Mouse (Mus musculus): ENCODE results near the gene Rab8b. TPM values are rescaled to one million over a fixed set of nuclear protein-coding genes. Genes with fewer than 3 reads are reported as not detected.
"Not testable (repeated sequence)": the region's sequence is repeated elsewhere in the genome, so short reads cannot be mapped to it uniquely, and the experiment has no call there.

Rab8b gene
- total RNA-seq, 2 experiments from 2014 or later = 104 to 121 TPM

- no peak for ATAC-seq (replicated peaks; ENCODE audit: low FRiP score, poor library complexity, severe bottlenecking)
These were observed 58.3 kb downstream of the Rab8b start for GRCm38 (mm10) chr9:66861104-66861767.

- ATAC-seq (replicated peaks; ENCODE audit: low FRiP score, poor library complexity, severe bottlenecking) = no peak
These were observed 60.0 kb downstream of the Rab8b start for GRCm38 (mm10) chr9:66859523-66859922.

GRCm38 (mm10) chr9:66855865-66856264 lies 63.6 kb downstream of the Rab8b start:
- no peak for ATAC-seq (replicated peaks; ENCODE audit: low FRiP score, poor library complexity, severe bottlenecking)

GRCm38 (mm10) chr9:66852592-66852991 lies 66.9 kb downstream of the Rab8b start:
- no peak for ATAC-seq (replicated peaks; ENCODE audit: low FRiP score, poor library complexity, severe bottlenecking)

- no peak for ATAC-seq (replicated peaks; ENCODE audit: low FRiP score, poor library complexity, severe bottlenecking)
These were observed 68.5 kb downstream of the Rab8b start for GRCm38 (mm10) chr9:66850966-66851365.

GRCm38 (mm10) chr9:66846822-66847221 lies 72.7 kb downstream of the Rab8b start:
- no peak for ATAC-seq (replicated peaks; ENCODE audit: low FRiP score, poor library complexity, severe bottlenecking)

- peak; percentile 50 for ATAC-seq (replicated peaks; ENCODE audit: low FRiP score, poor library complexity, severe bottlenecking)
These were observed 84.4 kb downstream of the Rab8b start for GRCm38 (mm10) chr9:66835097-66835480.

GRCm38 (mm10) chr9:66834318-66835096 lies 85.0 kb downstream of the Rab8b start, which contains the start of gene Aph1c:
Gene Aph1c, minus strand, starts transcription at chr9:66834726.
- ATAC-seq (replicated peaks; ENCODE audit: low FRiP score, poor library complexity, severe bottlenecking) = peak; percentile 96

GRCm38 (mm10) chr9:66833851-66834250 lies 85.6 kb downstream of the Rab8b start:
- no peak for ATAC-seq (replicated peaks; ENCODE audit: low FRiP score, poor library complexity, severe bottlenecking)

GRCm38 (mm10) chr9:66832366-66832908 lies 87.0 kb downstream of the Rab8b start:
- ATAC-seq (replicated peaks; ENCODE audit: low FRiP score, poor library complexity, severe bottlenecking) = no peak

GRCm38 (mm10) chr9:66825990-66826389 lies 93.5 kb downstream of the Rab8b start:
- ATAC-seq (replicated peaks; ENCODE audit: low FRiP score, poor library complexity, severe bottlenecking) = 0 out of 2 replicates have a peak, but pooled peaks have one; percentile 44

GRCm38 (mm10) chr9:66822255-66822654 lies 97.2 kb downstream of the Rab8b start:
- 0 out of 2 replicates have a peak, but pooled peaks have one; percentile 26 for ATAC-seq (replicated peaks; ENCODE audit: low FRiP score, poor library complexity, severe bottlenecking)

- no peak for ATAC-seq (replicated peaks; ENCODE audit: low FRiP score, poor library complexity, severe bottlenecking)
These were observed 98.5 kb downstream of the Rab8b start for GRCm38 (mm10) chr9:66820996-66821395.

GRCm38 (mm10) chr9:66813392-66813791 lies 106.1 kb downstream of the Rab8b start:
- ATAC-seq (replicated peaks; ENCODE audit: low FRiP score, poor library complexity, severe bottlenecking) = no peak

GRCm38 (mm10) chr9:66805951-66806350 lies 113.5 kb downstream of the Rab8b start:
- not testable (repeated sequence) for ATAC-seq (replicated peaks; ENCODE audit: low FRiP score, poor library complexity, severe bottlenecking)

GRCm38 (mm10) chr9:66801947-66802346 lies 117.5 kb downstream of the Rab8b start:
- no peak for ATAC-seq (replicated peaks; ENCODE audit: low FRiP score, poor library complexity, severe bottlenecking)

GRCm38 (mm10) chr9:66796739-66797138 lies 122.7 kb downstream of the Rab8b start, which contains the start of gene Gm10647:
Gene Gm10647, plus strand, starts transcription at chr9:66797039.
- no peak for ATAC-seq (replicated peaks; ENCODE audit: low FRiP score, poor library complexity, severe bottlenecking)

GRCm38 (mm10) chr9:66795464-66796324 lies 123.8 kb downstream of the Rab8b start, which contains the start of gene Aph1b:
Gene Aph1b, minus strand, starts transcription at chr9:66795490.
- ATAC-seq (replicated peaks; ENCODE audit: low FRiP score, poor library complexity, severe bottlenecking) = peak; percentile 96

- ATAC-seq (replicated peaks; ENCODE audit: low FRiP score, poor library complexity, severe bottlenecking) = no peak
These were observed 124.6 kb downstream of the Rab8b start for GRCm38 (mm10) chr9:66794629-66795463.
